Mouse (Mus musculus) limb, embryonic 14.5 days (tissue): Measurements from ENCODE around the gene Defb5. TPM values are rescaled to one million over a fixed set of nuclear protein-coding genes. Genes with fewer than 3 reads are reported as not detected.

Experiments
- polyA plus RNA-seq, 2 experiments: library from polyadenylated mRNA; depleted of rRNA in 1 of 2; stranded (reverse) in 1 of 2; unstranded in 1 of 2; fragments of >200 nt; fragmentation: Nextera tagmentation in 1 of 2; extraction: Ambion mirVana in 1 of 2; gene quantifications; 2 replicates each; pipeline versions ENCODE4 v1.2.1 to v1.2.3; 2012 to 2014

Defb5 gene
- polyA plus RNA-seq, 2 experiments: not detected

Other genes with a start within 250 kb of the Defb5 start
- not detected in 2 replicates for gene Defb38, start 221.0 kb upstream of the Defb5 start, polyA plus RNA-seq (2012; rRNA removed)
- gene Defb38, start 221.0 kb upstream of the Defb5 start, polyA plus RNA-seq (2014; fragmentation: Nextera tagmentation; extraction: Ambion mirVana): not detected in 2 replicates
- gene Defb39, start 182.8 kb upstream of the Defb5 start, polyA plus RNA-seq (2012; rRNA removed): not detected in 2 replicates
- not detected in 2 replicates for gene Defb39, start 182.8 kb upstream of the Defb5 start, polyA plus RNA-seq (2014; fragmentation: Nextera tagmentation; extraction: Ambion mirVana)
- gene Defb12, start 132.7 kb upstream of the Defb5 start, polyA plus RNA-seq (2012; rRNA removed): not detected in 2 replicates
- gene Defb12, start 132.7 kb upstream of the Defb5 start, polyA plus RNA-seq (2014; fragmentation: Nextera tagmentation; extraction: Ambion mirVana): not detected in 2 replicates
- not detected in 2 replicates for gene Defb34, start 123.8 kb upstream of the Defb5 start, polyA plus RNA-seq (2012; rRNA removed)
- not detected in 2 replicates for gene Defb34, start 123.8 kb upstream of the Defb5 start, polyA plus RNA-seq (2014; fragmentation: Nextera tagmentation; extraction: Ambion mirVana)
- not detected in 2 replicates for gene Gm45826, start 106.8 kb upstream of the Defb5 start, polyA plus RNA-seq (2012; rRNA removed)
- not detected in 2 replicates for gene Gm45826, start 106.8 kb upstream of the Defb5 start, polyA plus RNA-seq (2014; fragmentation: Nextera tagmentation; extraction: Ambion mirVana)
- not detected in 2 replicates for gene Defb14, start 53.2 kb upstream of the Defb5 start, polyA plus RNA-seq (2012; rRNA removed)
- not detected in 2 replicates for gene Defb14, start 53.2 kb upstream of the Defb5 start, polyA plus RNA-seq (2014; fragmentation: Nextera tagmentation; extraction: Ambion mirVana)
- 0.19 TPM in 1 of 2 replicates, not detected in the other for gene Defb4, start 48.9 kb upstream of the Defb5 start, polyA plus RNA-seq (2012; rRNA removed)
- gene Defb4, start 48.9 kb upstream of the Defb5 start, polyA plus RNA-seq (2014; fragmentation: Nextera tagmentation; extraction: Ambion mirVana): 1.0 TPM in 1 of 2 replicates, not detected in the other
- gene Defb6, start 22.1 kb upstream of the Defb5 start, polyA plus RNA-seq (2012; rRNA removed): not detected in 2 replicates
- not detected in 2 replicates for gene Defb6, start 22.1 kb upstream of the Defb5 start, polyA plus RNA-seq (2014; fragmentation: Nextera tagmentation; extraction: Ambion mirVana)
- gene Defb46, start 7.7 kb upstream of the Defb5 start, polyA plus RNA-seq (2012; rRNA removed): not detected in 2 replicates
- not detected in 2 replicates for gene Defb46, start 7.7 kb upstream of the Defb5 start, polyA plus RNA-seq (2014; fragmentation: Nextera tagmentation; extraction: Ambion mirVana)
- not detected in 2 replicates for gene Defb3, start 45.8 kb downstream of the Defb5 start, polyA plus RNA-seq (2012; rRNA removed)
- not detected in 2 replicates for gene Defb3, start 45.8 kb downstream of the Defb5 start, polyA plus RNA-seq (2014; fragmentation: Nextera tagmentation; extraction: Ambion mirVana)
- not detected in 2 replicates for gene Defb8, start 200.0 kb downstream of the Defb5 start, polyA plus RNA-seq (2012; rRNA removed)
- not detected in 2 replicates for gene Defb8, start 200.0 kb downstream of the Defb5 start, polyA plus RNA-seq (2014; fragmentation: Nextera tagmentation; extraction: Ambion mirVana)
- not detected in 2 replicates for gene Defb7, start 247.5 kb downstream of the Defb5 start, polyA plus RNA-seq (2012; rRNA removed)
- not detected in 2 replicates for gene Defb7, start 247.5 kb downstream of the Defb5 start, polyA plus RNA-seq (2014; fragmentation: Nextera tagmentation; extraction: Ambion mirVana)